Mouse (Mus musculus) lung, adult 10 weeks (tissue): ENCODE measurements around the gene Spag7. TPM values are rescaled to one million over a fixed set of nuclear protein-coding genes. Genes with fewer than 3 reads are reported as not detected.

ENCODE experiments used
- polyA plus RNA-seq: library from polyadenylated mRNA; stranded (reverse); fragments of 350-450 nt; fragmentation: Illumina TruSeq; extraction: RNeasy Lipid Tissue Mini Kit (QIAGEN cat#74804); gene quantifications from one replicate; pipeline ENCODE4 v1.2.3, GENCODE M21; 2014; ENCODE audit warnings: low read depth, low replicate concordance; ENCODE audit not compliant: insufficient read depth

Gene Spag7
- 78.5 TPM for polyA plus RNA-seq

DNA sequence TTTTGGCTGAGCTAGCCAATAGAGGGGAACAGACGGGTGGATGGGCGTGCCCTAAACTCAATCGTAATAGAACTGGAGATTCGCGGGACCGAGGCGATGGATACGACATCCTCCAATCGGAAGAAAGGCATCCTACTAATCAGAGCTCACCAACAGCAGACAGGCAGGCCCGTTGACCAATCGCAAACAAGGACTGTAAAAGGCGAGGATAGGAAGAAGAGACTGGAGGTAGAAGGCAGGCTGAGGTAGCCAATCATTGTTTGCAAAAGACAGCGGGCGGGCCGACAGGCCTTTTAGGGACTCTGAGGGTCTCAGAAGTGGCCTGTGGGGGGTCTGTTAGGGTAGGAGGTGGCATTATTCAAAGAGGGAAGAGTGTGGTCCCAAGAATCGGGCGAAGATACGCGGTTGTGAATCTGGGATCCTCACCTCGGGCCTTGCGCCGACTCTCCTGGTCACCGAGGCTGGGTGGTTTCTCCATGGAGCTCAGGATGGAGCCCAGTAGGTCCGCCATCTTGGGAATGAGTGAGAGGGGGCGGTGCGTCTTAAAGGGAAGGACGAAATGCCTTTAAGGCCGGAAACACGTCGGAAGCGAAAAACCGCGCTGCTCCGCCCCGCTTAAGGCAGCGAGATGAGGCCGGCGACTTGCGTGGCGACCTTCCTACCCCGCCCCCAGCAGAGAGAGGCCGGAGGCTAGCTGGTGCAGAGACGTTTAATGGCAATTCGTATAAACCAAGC lies at the start of gene Spag7:
TSS of gene Spag7 (minus strand) at position 646 of the 735 bp plus-strand sequence.

DNA sequence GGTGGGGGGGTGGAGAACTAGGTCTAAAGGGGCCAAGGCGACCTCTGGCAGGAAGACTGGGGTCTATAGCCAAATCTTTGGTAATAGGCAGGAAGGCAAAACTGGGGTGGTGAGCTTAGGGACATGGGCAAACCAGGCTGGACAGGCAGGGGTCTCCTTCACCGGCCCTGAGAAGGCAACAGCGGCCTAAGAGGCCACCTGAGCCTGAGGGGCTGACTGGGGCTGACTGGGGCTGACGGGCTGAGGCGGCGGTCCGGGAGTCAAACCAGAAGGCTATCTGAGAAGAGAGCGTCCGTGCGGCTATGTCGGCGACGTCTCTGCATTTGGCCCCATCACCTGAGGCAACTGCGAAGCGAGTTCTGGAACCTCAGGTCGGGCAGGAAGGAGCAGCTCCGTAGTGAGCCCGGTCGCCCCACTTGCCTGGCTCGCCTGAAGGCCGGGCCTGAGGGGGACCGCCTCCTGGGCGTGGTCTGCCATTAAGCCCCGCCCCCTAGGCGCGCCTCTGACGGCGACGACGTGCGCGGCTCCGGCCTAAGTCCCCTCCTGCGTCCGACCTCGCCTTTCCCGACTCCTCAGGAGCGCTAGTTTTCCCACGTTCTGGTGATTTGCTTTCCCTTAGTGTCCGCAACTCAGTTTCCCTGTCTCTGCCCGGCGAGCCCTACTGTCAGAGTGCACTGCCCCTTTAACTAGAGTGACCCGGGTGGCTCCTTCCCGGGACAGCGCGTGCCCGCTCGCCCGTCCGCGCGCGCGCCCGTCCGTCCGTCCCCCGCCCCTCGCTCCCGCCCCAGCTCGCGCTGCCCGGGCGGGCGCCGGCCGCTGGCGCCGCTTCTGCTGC lies 30.7 kb upstream of the Spag7 start, which contains the start of the genes Inca1 and Kif1c:
TSS of gene Inca1 (minus strand) at position 434 of the 835 bp plus-strand sequence.
TSS of gene Kif1c (plus strand) at position 827 of the 835 bp plus-strand sequence.

GRCm38 (mm10) chr11:70687601-70688199 lies 18.5 kb upstream of the Spag7 start, which contains the start of gene Camta2:
Gene Camta2, minus strand, starts transcription at chr11:70688105.

GRCm38 (mm10) chr11:70656964-70657363 lies 12.3 kb downstream of the Spag7 start, which contains the start of gene Eno3:
Gene Eno3, plus strand, starts transcription at chr11:70657202.

GRCm38 (mm10) chr11:70654198-70654922 lies 14.9 kb downstream of the Spag7 start, which contains the start of gene Pfn1:
Gene Pfn1, minus strand, starts transcription at chr11:70654644.

DNA sequence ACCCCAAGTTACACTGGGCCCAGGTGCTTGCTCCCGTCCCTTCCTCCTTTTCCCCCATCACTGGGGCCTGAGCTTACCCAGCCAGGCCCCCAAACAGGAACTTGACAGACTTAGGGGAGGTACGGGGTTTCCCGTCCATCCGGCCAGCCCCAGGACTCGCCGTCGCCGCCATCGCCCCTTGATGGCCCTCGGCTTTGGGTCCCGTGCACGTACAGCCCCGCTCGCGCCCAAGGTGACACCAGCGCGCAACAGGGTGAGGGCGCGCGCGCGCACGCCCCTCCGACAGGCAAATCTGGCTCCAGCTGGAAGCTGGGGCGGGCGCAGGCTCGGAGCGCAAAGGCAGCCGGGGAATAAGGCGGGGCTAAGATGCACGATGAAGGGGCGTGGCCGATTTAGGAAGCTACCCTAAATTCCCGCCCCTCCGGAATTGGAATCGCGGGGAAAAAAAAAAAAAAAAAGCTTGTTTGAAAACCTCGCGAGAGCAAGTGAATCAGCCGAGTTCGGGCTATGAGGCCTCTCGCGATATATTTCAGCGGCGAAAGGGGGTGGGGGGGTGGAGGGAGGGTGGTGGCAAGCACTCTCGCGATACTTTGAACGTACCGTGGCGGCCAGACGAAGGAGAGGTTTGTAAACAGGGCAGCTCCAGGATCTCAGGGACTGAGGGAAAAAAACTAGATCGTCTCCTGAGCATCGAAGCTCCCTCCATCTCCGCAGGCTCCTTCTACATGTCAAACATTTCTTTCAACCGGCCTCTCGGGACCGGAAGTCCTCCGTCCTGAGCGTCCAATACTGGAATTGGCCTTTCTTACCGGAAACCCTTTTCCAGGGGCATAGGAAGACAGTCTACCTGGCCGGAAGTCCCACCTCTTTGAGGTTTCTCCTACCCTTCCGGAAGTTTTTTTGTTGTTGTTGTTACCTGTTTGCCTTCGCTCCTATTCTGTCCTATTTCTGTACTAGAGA lies 22.2 kb downstream of the Spag7 start, which contains the start of the genes Rnf167 and Slc25a11:
TSS of gene Rnf167 (plus strand) at position 545 of the 960 bp plus-strand sequence.
TSS of gene Slc25a11 (minus strand) at position 789 of the 960 bp plus-strand sequence.

DNA sequence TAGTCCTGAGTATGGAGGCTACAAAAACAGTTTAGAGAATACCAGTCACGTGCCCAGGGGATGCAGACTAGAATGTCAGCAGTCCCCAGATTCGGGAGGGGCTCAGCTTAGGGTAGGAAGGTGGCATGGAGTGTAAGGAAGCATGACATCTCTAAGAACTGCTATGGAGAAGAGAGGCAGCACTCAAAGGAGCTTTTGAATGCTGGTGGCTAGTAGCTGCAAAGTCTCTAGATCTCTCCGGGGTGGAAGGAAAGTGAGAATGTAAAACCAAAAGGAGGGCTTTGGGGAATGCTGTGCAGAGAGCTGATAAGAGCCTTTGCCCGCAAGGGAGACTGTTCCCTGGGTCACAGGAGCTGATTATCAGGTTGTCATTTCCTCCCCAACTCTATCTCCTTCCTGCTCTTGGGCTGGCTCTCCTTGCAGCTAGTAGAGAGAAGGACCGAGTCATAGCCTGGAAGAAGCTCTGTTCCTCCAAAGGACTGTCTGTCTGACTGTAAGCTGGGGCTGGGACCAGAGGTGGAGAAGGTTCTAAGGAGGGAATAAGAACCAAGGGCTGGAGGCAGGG lies 30.4 kb downstream of the Spag7 start, which contains the start of gene Gp1ba:
TSS of gene Gp1ba (plus strand) at position 409 of the 565 bp plus-strand sequence.

GRCm38 (mm10) chr11:70619101-70619500 lies 50.1 kb downstream of the Spag7 start, which contains the start of gene Chrne:
Gene Chrne, minus strand, starts transcription at chr11:70619216.

DNA sequence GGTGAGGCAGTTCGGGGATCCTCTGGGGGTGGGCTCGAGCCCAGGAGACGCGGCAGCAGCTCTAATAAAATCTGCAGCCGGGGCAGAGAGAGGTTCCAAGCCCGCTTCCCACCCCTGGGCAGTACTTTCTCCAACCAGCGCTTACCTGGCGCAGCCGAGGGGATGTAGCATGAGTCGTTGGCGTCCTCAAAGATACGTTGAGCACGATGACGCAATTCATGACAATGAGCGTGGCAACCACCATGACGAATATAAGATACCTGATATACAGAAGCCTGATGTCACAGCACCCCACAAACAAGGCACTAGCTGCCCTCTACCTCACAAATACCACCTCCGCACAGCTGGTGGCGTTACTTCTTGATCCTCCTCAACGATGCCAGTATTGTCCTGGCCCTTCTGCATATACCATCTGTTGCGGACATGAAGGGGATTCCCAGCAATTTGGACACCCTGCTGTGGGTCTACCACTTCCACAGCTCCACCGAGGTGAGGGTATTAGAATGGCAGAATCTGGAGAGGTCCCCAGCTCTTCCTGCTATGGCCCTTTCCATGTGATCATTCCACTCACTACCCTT lies 53.6 kb downstream of the Spag7 start, which contains the start of gene 4930544D05Rik:
TSS of gene 4930544D05Rik (plus strand) at position 333 of the 578 bp plus-strand sequence.

Other genes starting within 250 kb of the Spag7 start
- 37.6 TPM for gene Arrb2, start 236.8 kb downstream of the Spag7 start, polyA plus RNA-seq
- gene Med11, start 217.5 kb downstream of the Spag7 start, polyA plus RNA-seq = 52.9 TPM
- 3.2 TPM for gene Zmynd15, start 210.0 kb downstream of the Spag7 start, polyA plus RNA-seq
- gene Cxcl16, start 209.4 kb downstream of the Spag7 start, polyA plus RNA-seq = 59.8 TPM
- gene Tm4sf5, start 164.2 kb downstream of the Spag7 start, polyA plus RNA-seq = 0.25 TPM
- gene Vmo1, start 154.8 kb downstream of the Spag7 start, polyA plus RNA-seq = 0.55 TPM
- not detected for gene Gltpd2, start 150.2 kb downstream of the Spag7 start, polyA plus RNA-seq
- gene Psmb6, start 144.0 kb downstream of the Spag7 start, polyA plus RNA-seq = 296 TPM
- gene Gm40193, start 136.5 kb downstream of the Spag7 start, polyA plus RNA-seq = not detected
- gene Pld2, start 129.4 kb downstream of the Spag7 start, polyA plus RNA-seq = 9.6 TPM
- gene Mink1, start 106.5 kb downstream of the Spag7 start, polyA plus RNA-seq = 24.0 TPM
- not detected for gene 4930544D05Rik, start 53.6 kb downstream of the Spag7 start, polyA plus RNA-seq
- gene Chrne, start 50.2 kb downstream of the Spag7 start, polyA plus RNA-seq = 0.14 TPM
- 0.30 TPM for gene Gp1ba, start 30.3 kb downstream of the Spag7 start, polyA plus RNA-seq
- gene Rnf167, start 22.2 kb downstream of the Spag7 start, polyA plus RNA-seq = 71.5 TPM
- 77.2 TPM for gene Slc25a11, start 21.9 kb downstream of the Spag7 start, polyA plus RNA-seq
- gene Pfn1, start 14.8 kb downstream of the Spag7 start, polyA plus RNA-seq = 578 TPM
- 26.5 TPM for gene Eno3, start 12.2 kb downstream of the Spag7 start, polyA plus RNA-seq
- gene Camta2, start 18.7 kb upstream of the Spag7 start, polyA plus RNA-seq = 9.8 TPM
- gene Inca1, start 30.7 kb upstream of the Spag7 start, polyA plus RNA-seq = 2.0 TPM
- gene Kif1c, start 31.1 kb upstream of the Spag7 start, polyA plus RNA-seq = 56.7 TPM
- 1.7 TPM for gene Zfp3, start 94.8 kb upstream of the Spag7 start, polyA plus RNA-seq
- gene Scimp, start 143.2 kb upstream of the Spag7 start, polyA plus RNA-seq = 6.1 TPM
- gene Rabep1, start 175.4 kb upstream of the Spag7 start, polyA plus RNA-seq = 11.3 TPM